Mouse (Mus musculus) brain, embryonic 14.5 days (tissue): Measurements from ENCODE around the gene Arhgef1.

Experiments
- CTCF ChIP-seq: fragments of 200-500 bp; IDR thresholded peaks from 2 replicates; pipeline ENCODE4 v1.5.1; 2012; ENCODE audit warnings: inconsistent platforms, mild to moderate bottlenecking, moderate library complexity, borderline replicate concordance; ENCODE audit not compliant: insufficient read depth, insufficient read length; ENCODE audit errors: extremely low read depth
- POLR2A ChIP-seq: fragments of 200-500 bp; IDR thresholded peaks from 2 replicates; pipeline ENCODE4 v1.6.1; 2012; ENCODE audit warnings: mild to moderate bottlenecking, inconsistent platforms, borderline replicate concordance; ENCODE audit not compliant: poor library complexity, insufficient read depth, insufficient read length, severe bottlenecking; ENCODE audit errors: extremely low read depth

GRCm38 (mm10) chr7:24947316-24948048, 44.8 kb downstream of the Arhgef1 start:
- TF ChIP-seq POLR2A (no peak), CTCF (no peak)
